Mouse (Mus musculus) MEL (cell line): ENCODE results near the gene Pak1ip1.

Experiments used
- CHD2 ChIP-seq: IDR thresholded peaks from 2 replicates; pipeline ENCODE4 v1.6.1; 2011; ENCODE audit warnings: low read length, improper control_type of control experiment
- CTCF ChIP-seq, 3 experiments: IDR thresholded peaks in 2 of 3; conservative IDR thresholded peaks in 1 of 3; 2 replicates each; pipeline ENCODE4 v1.5.1; 2011 to 2012; ENCODE audit warnings: low read length in 3 of 3, low read depth in 2 of 3, mild to moderate bottlenecking in 2 of 3, improper control_type of control experiment in 1 of 3, inconsistent platforms in 1 of 3, mixed read lengths in 1 of 3, moderate library complexity in 1 of 3; ENCODE audit not compliant: control insufficient read depth in 1 of 3, insufficient read depth in 1 of 3, poor library complexity in 1 of 3, severe bottlenecking in 1 of 3
- EP300 ChIP-seq, 2 experiments: IDR thresholded peaks; 2 replicates each; pipeline ENCODE4 v1.6.1; 2011; ENCODE audit warnings: improper control_type of control experiment in 2 of 2, low read length in 2 of 2, low read depth in 1 of 2, mild to moderate bottlenecking in 1 of 2
- JUND ChIP-seq: IDR thresholded peaks from 2 replicates; pipeline ENCODE4 v1.6.1; 2011; ENCODE audit warnings: low read depth, mild to moderate bottlenecking, improper control_type of control experiment, low read length
- POLR2A ChIP-seq, 2 experiments: IDR thresholded peaks; 2 replicates each; pipeline ENCODE4 v1.6.1; 2011 to 2012; ENCODE audit warnings: low read length in 2 of 2, mild to moderate bottlenecking in 2 of 2, control low read depth in 1 of 2, improper control_type of control experiment in 1 of 2, low read depth in 1 of 2, moderate library complexity in 1 of 2; ENCODE audit not compliant: control insufficient read depth in 1 of 2, insufficient read depth in 1 of 2, poor library complexity in 1 of 2
- POLR2AphosphoS2 ChIP-seq: IDR thresholded peaks from 2 replicates; pipeline ENCODE4 v1.6.1; 2011; ENCODE audit warnings: low read length, improper control_type of control experiment

GRCm38 (mm10) chr13:41030098-41030497 is 29.3 kb downstream of the Pak1ip1 start:
- no peak for TF ChIP-seq POLR2AphosphoS2
- TF ChIP-seq CTCF (IDR thresholded peaks at IDR 0.05 in 2 of 3, conservative IDR thresholded peaks at IDR 0.05 in 1 of 3; ENCODE audit: control insufficient read depth in 1 of 3, insufficient read depth in 1 of 3, low read depth in 2 of 3, low read length in 3 of 3, poor library complexity in 1 of 3, severe bottlenecking in 1 of 3): no peak
- TF ChIP-seq CHD2: no peak
- TF ChIP-seq POLR2A (IDR thresholded peaks at IDR 0.05; ENCODE audit: control insufficient read depth in 1 of 2, insufficient read depth in 1 of 2, low read depth in 1 of 2, low read length in 2 of 2, poor library complexity in 1 of 2): no peak
- no peak for TF ChIP-seq EP300 (IDR thresholded peaks at IDR 0.05; ENCODE audit: low read depth in 1 of 2, low read length in 2 of 2)
- TF ChIP-seq JUND: no peak
